ENCODE assay signal across 8 mouse cellular contexts in genomic region chr11:121041212-121041611, GRCm38 (mm10). TPM values are rescaled to one million over a fixed set of nuclear protein-coding genes. Genes with fewer than 3 reads are reported as not detected.
DNase-seq lines count a peak whose midpoint lies in the region; ATAC-seq lines count a peak whose summit lies in the region.

No protein-coding gene starts in this region.

- H3K36me3 ChIP-seq in hindbrain, embryonic 14.5 days (replicated peaks; ENCODE audit: control insufficient read depth, insufficient read depth) = no peaks in the 10 kb centered on the region
- no peaks in the 10 kb centered on the region for H3K36me3 ChIP-seq in hindbrain, embryonic 16.5 days (ENCODE audit: control insufficient read depth, insufficient read depth, low read length)
- no peaks in the 10 kb centered on the region for H3K36me3 ChIP-seq in stomach, embryonic 14.5 days (ENCODE audit: control insufficient read depth, insufficient read depth, low read length)

- no peak overlapping the region for H3K4me2 ChIP-seq in hindbrain, embryonic 14.5 days (replicated peaks)
- H3K4me2 ChIP-seq in hindbrain, embryonic 16.5 days (ENCODE audit: low read length) = no peak overlapping the region
- H3K4me2 ChIP-seq in stomach, embryonic 14.5 days (replicated peaks; ENCODE audit: low read depth, low read length) = no peak overlapping the region

- H3K4me1 ChIP-seq in hindbrain, embryonic 14.5 days (replicated peaks; ENCODE audit: control insufficient read depth, insufficient read depth, low read length) = no peaks in the 10 kb centered on the region
- no peaks in the 10 kb centered on the region for H3K4me1 ChIP-seq in hindbrain, embryonic 16.5 days (ENCODE audit: control insufficient read depth, insufficient read depth, low read depth, low read length)
- H3K4me1 ChIP-seq in stomach, embryonic 14.5 days (ENCODE audit: control insufficient read depth, insufficient read depth, low read length) = no peaks in the 10 kb centered on the region

- no peaks in the 10 kb centered on the region for H3K27me3 ChIP-seq in hindbrain, embryonic 14.5 days (ENCODE audit: control insufficient read depth, insufficient read depth, low read length)
- no peaks in the 10 kb centered on the region for H3K27me3 ChIP-seq in hindbrain, embryonic 16.5 days (replicated peaks; ENCODE audit: control insufficient read depth, insufficient read depth, low read length)
- no peaks in the 10 kb centered on the region for H3K27me3 ChIP-seq in stomach, embryonic 14.5 days (ENCODE audit: control insufficient read depth, insufficient read depth, low read length)

- peak; percentile 76 for DNase-seq in hindbrain, embryonic 14.5 days (ENCODE audit: low spot score)
- peak; percentile 59 for DNase-seq in cerebellum, adult 11 months
- DNase-seq in forelimb bud, embryonic 11.5 days (ENCODE audit: low read depth, low spot score) = peak; percentile 80
- DNase-seq in hindlimb bud, embryonic 11.5 days (ENCODE audit: extremely low spot score, low read depth, low spot score) = peak; percentile 77
- peak; percentile 62 to 86 for DNase-seq in left cerebral cortex, postnatal 10 days (ENCODE audit: extremely low spot score in 1 of 2, low spot score in 2 of 2)

- ATAC-seq in hindbrain, embryonic 14.5 days (ENCODE audit: low FRiP score) = no peak
- no peak for ATAC-seq in hindbrain, embryonic 16.5 days
- peak; percentile 74 for ATAC-seq in monocyte, adult 5-6 weeks (replicated peaks; ENCODE audit: insufficient number of reproducible peaks, low FRiP score, low TSS enrichment, poor library complexity, severe bottlenecking)
- ATAC-seq in stomach, embryonic 14.5 days (ENCODE audit: insufficient number of reproducible peaks, insufficient read depth, low FRiP score, low read depth) = peak; percentile 63; the same call in 1 of the 2 replicates

- no peak overlapping the region for H3K27ac ChIP-seq in hindbrain, embryonic 14.5 days
- no peak overlapping the region for H3K27ac ChIP-seq in hindbrain, embryonic 16.5 days (ENCODE audit: low read depth, low read length)
- H3K27ac ChIP-seq in stomach, embryonic 14.5 days (ENCODE audit: low read length) = no peak overlapping the region

- H3K9me3 ChIP-seq in hindbrain, embryonic 14.5 days (ENCODE audit: control insufficient read depth, low read length) = no peaks in the 10 kb centered on the region
- no peaks in the 10 kb centered on the region for H3K9me3 ChIP-seq in hindbrain, embryonic 16.5 days (ENCODE audit: control insufficient read depth, low read length)
- H3K9me3 ChIP-seq in stomach, embryonic 14.5 days (ENCODE audit: control insufficient read depth, low read depth, low read length) = no peaks in the 10 kb centered on the region

- no peak overlapping the region for H3K4me3 ChIP-seq in hindbrain, embryonic 14.5 days (replicated peaks; ENCODE audit: low read length)
- H3K4me3 ChIP-seq in hindbrain, embryonic 16.5 days (ENCODE audit: low read length) = no peak overlapping the region
- no peak overlapping the region for H3K4me3 ChIP-seq in stomach, embryonic 14.5 days (ENCODE audit: low read depth, low read length)

- 8% methylated on average over 4 of the region's 4 CpGs for WGBS in hindbrain, embryonic 14.5 days
- WGBS in hindbrain, embryonic 16.5 days = 13% methylated on average over 4 of the region's 4 CpGs
- 2% methylated on average over 4 of the region's 4 CpGs for WGBS in stomach, embryonic 14.5 days

- H3K9ac ChIP-seq in hindbrain, embryonic 14.5 days = no peak overlapping the region
- no peak overlapping the region for H3K9ac ChIP-seq in hindbrain, embryonic 16.5 days (ENCODE audit: low read depth, low read length)
- no peak overlapping the region for H3K9ac ChIP-seq in stomach, embryonic 14.5 days (replicated peaks; ENCODE audit: low read depth, low read length)

- intact Hi-C loops in left cerebral cortex, postnatal 10 days (cut with DNase I) = loop anchor here (5.0 to 10.0 kb wide), 2 partner anchors 106 to 134 kb away; partner anchors contain the start of gene Ccdc57

RNA-seq across cellular contexts. Expression of gene Cd7, which starts 2.0 kb away (rescaled TPM):
- 0.24 TPM in 1 of 2 replicates, not detected in the other for polyA plus RNA-seq in hindbrain, embryonic 14.5 days (2014; fragmentation: Nextera tagmentation; extraction: Ambion mirVana)
- 0.29 TPM in 1 of 2 replicates, not detected in the other for polyA plus RNA-seq in hindbrain, embryonic 16.5 days (2015; fragmentation: Nextera tagmentation; extraction: Ambion mirVana)
- total RNA-seq in left cerebral cortex, postnatal 10 days (2021) = not detected
- total RNA-seq in monocyte, adult 5-6 weeks (2017) = 21.2 to 56.5 TPM (median 31.1 TPM) in 3 replicates
- 1.5 and 2.1 TPM in 2 replicates for polyA plus RNA-seq in stomach, embryonic 14.5 days (2014; fragmentation: Nextera tagmentation; extraction: Ambion mirVana)

RNA-seq across cellular contexts. Expression of gene Sectm1b, which starts 22.2 kb away (rescaled TPM):
- polyA plus RNA-seq in hindbrain, embryonic 14.5 days (2014; fragmentation: Nextera tagmentation; extraction: Ambion mirVana) = not detected in 2 replicates
- polyA plus RNA-seq in hindbrain, embryonic 16.5 days (2015; fragmentation: Nextera tagmentation; extraction: Ambion mirVana) = not detected in 2 replicates
- not detected for total RNA-seq in left cerebral cortex, postnatal 10 days (2021)
- total RNA-seq in monocyte, adult 5-6 weeks (2017) = not detected in 3 replicates
- 0.32 and 1.1 TPM in 2 replicates for polyA plus RNA-seq in stomach, embryonic 14.5 days (2014; fragmentation: Nextera tagmentation; extraction: Ambion mirVana)

RNA-seq across cellular contexts. Expression of gene Sectm1a, which starts 39.8 kb away (rescaled TPM):
- not detected in 2 replicates for polyA plus RNA-seq in hindbrain, embryonic 14.5 days (2014; fragmentation: Nextera tagmentation; extraction: Ambion mirVana)
- not detected in 2 replicates for polyA plus RNA-seq in hindbrain, embryonic 16.5 days (2015; fragmentation: Nextera tagmentation; extraction: Ambion mirVana)
- not detected for total RNA-seq in left cerebral cortex, postnatal 10 days (2021)
- total RNA-seq in monocyte, adult 5-6 weeks (2017) = not detected in 3 replicates
- polyA plus RNA-seq in stomach, embryonic 14.5 days (2014; fragmentation: Nextera tagmentation; extraction: Ambion mirVana) = 0.34 TPM in 1 of 2 replicates, not detected in the other

RNA-seq across cellular contexts. Expression of gene Csnk1d, which starts 50.1 kb away (rescaled TPM):
- polyA plus RNA-seq in hindbrain, embryonic 14.5 days (2014; fragmentation: Nextera tagmentation; extraction: Ambion mirVana) = 73.3 and 77.4 TPM in 2 replicates
- 124 and 141 TPM in 2 replicates for polyA plus RNA-seq in hindbrain, embryonic 16.5 days (2015; fragmentation: Nextera tagmentation; extraction: Ambion mirVana)
- total RNA-seq in left cerebral cortex, postnatal 10 days (2021) = 100 to 1,000 TPM; 112 to 119 TPM
- total RNA-seq in monocyte, adult 5-6 weeks (2017) = 139 to 159 TPM (median 146 TPM) in 3 replicates
- 70.4 and 70.6 TPM in 2 replicates for polyA plus RNA-seq in stomach, embryonic 14.5 days (2014; fragmentation: Nextera tagmentation; extraction: Ambion mirVana)

Comparison
In these comparisons a context has a peak if more than half of its experiments do, and no peak if none do; other contexts are left out.
1. ATAC-seq: peak in monocyte, adult 5-6 weeks (single experiment) and stomach, embryonic 14.5 days (single experiment); none in hindbrain, embryonic 14.5 days (single experiment) and hindbrain, embryonic 16.5 days (single experiment).
2. Peak in every context shown above with its lines, with median percentiles within 50 percentile points of each other: DNase-seq.